Mouse (Mus musculus): ENCODE measurements around the gene Unc13c.

The Unc13c gene

GRCm38 (mm10) chr9:73625171-73625570 is 343.6 kb downstream of the Unc13c start:
- no peak for DNase-seq (ENCODE audit: low read depth)

GRCm38 (mm10) chr9:73612896-73613295 is 355.9 kb downstream of the Unc13c start:
- no peak for DNase-seq (ENCODE audit: low read depth)

GRCm38 (mm10) chr9:73603921-73604320 is 364.8 kb downstream of the Unc13c start:
- no peak for DNase-seq (ENCODE audit: low read depth)

- DNase-seq (ENCODE audit: low read depth): no peak
These were observed 403.2 kb downstream of the Unc13c start for GRCm38 (mm10) chr9:73565558-73565957.

- DNase-seq (ENCODE audit: low read depth): no peak
These were observed 408.7 kb downstream of the Unc13c start for GRCm38 (mm10) chr9:73560037-73560436.

DNA sequence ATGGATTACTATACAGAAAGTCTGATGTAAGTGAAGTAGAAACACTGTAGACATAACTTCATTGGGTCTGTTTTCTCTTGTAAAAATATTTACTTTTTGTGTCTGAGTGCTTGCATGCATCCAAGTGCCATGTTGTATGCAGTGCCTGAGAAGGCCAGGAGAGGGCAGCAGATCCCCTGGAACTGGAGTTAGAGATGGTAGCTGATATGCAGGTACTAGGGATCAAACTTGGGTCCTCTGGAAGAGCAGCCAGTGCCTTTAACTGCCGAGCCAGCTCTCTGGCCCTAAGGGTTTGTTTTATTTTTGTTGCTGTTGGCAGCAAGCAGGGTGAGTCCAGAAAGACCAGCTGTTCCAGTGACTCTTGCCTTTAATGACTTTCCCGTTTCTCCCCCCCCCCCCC is 411.0 kb downstream of the Unc13c start:
- DNase-seq (ENCODE audit: low read depth): no peak

GRCm38 (mm10) chr9:73555354-73555753 is 413.4 kb downstream of the Unc13c start:
- DNase-seq (ENCODE audit: low read depth): no peak

DNA sequence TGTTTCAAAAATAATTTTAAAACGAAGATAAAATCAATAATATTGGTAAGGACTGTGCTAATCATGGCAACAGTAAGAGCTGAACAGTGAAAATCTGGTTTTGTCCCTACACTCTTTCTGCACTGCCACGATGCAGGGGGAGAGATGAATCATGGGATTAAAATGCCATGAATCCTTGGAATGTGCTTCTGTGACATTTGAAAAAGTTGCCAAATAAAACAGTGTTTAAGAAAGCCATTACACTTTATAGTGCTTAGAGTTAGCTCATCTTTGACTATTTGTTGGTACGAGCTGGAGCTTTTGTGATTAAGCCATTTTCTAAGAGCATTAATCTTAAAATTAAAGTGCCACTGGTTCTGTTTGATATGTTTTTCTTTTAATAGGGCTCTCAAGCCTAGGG is 496.2 kb downstream of the Unc13c start:
- peak; percentile 6 for DNase-seq (ENCODE audit: low read depth)

GRCm38 (mm10) chr9:73462027-73462426 is 506.7 kb downstream of the Unc13c start:
- no peak for DNase-seq (ENCODE audit: low read depth)

DNA sequence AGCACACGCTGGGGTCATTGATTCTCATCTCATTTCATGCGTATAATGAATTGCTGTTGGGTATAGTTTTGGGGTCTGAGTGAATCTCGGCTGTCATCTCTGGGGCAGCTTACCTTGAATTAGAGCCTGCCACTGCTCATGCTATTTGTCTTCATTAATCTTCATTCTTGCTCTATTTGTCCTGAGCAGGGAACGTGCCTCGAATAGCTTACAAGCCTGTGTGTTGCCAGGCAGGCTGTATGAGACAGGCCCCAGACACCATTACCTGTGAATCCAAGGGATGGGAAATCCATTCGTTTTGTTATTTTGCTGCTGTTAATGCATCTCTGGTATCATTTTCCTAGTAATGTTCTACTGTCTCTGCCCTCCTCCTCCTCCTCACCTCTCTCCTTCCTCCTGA is 518.8 kb downstream of the Unc13c start:
- DNase-seq (ENCODE audit: low read depth): no peak

- no peak for DNase-seq (ENCODE audit: low read depth)
These were observed 519.5 kb downstream of the Unc13c start for GRCm38 (mm10) chr9:73449216-73449615.

DNA sequence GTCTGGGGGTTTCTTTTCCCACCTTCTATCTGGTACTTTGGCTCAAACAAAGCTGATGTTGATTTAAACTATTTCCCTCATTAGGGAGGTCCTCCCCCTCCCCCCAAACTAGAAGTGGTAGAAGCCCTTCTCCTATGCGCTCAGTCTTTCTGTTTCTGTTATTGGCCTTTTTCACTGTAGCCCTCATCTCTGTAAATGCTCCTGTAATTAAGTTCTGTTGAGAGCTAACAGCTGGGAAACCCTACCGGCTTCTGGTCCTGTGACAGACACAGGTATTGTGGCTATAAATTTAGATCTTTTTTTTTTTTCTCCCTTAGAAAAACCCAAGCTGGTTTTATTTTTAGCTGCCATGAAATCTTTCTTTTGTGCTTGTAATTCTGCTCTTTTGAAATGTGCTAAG is 536.8 kb downstream of the Unc13c start:
- DNase-seq (ENCODE audit: low read depth): no peak
